Mouse (Mus musculus) midbrain, embryonic 15.5 days (tissue): ENCODE data around the gene Steap2. TPM values are rescaled to one million over a fixed set of nuclear protein-coding genes. Genes with fewer than 3 reads are reported as not detected.
A peak's percentile ranks its signal among the peaks of the same experiment; 100 is the strongest.
"Not testable (repeated sequence)": the region's sequence is repeated elsewhere in the genome, so short reads cannot be mapped to it uniquely, and the experiment has no call there.

Source experiments
- ATAC-seq: fragments of 200-750 bp; cut with Nextera tagmentation; replicated peaks from 2 replicates; pipeline ENCODE4 v1.8.0; 2017; ENCODE audit warnings: moderate TSS enrichment
- H3K27ac ChIP-seq: fragments of 300-500 bp; sonication (generic); 2 replicates; pipeline ENCODE4 v1.5.1; 2015; ENCODE audit warnings: mild to moderate bottlenecking, inconsistent platforms
- H3K27me3 ChIP-seq: fragments of 300-500 bp; sonication (generic); replicated peaks from 2 replicates; pipeline ENCODE4 v1.6.1; 2015; ENCODE audit warnings: inconsistent platforms
- H3K36me3 ChIP-seq: fragments of 300-500 bp; sonication (generic); replicated peaks from 2 replicates; pipeline ENCODE4 v1.6.1; 2015; ENCODE audit warnings: inconsistent platforms
- H3K4me1 ChIP-seq: fragments of 300-500 bp; sonication (generic); 2 replicates; pipeline ENCODE4 v1.6.1; 2015; ENCODE audit warnings: inconsistent platforms
- H3K4me2 ChIP-seq: fragments of 300-500 bp; sonication (generic); 2 replicates; pipeline ENCODE4 v1.6.1; 2015; ENCODE audit warnings: inconsistent platforms, mild to moderate bottlenecking, moderate library complexity
- H3K4me3 ChIP-seq: fragments of 300-500 bp; sonication (generic); 2 replicates; pipeline ENCODE4 v1.5.1; 2015; ENCODE audit warnings: mild to moderate bottlenecking, inconsistent platforms
- H3K9ac ChIP-seq: fragments of 300-500 bp; sonication (generic); 2 replicates; pipeline ENCODE4 v1.6.1; 2015; ENCODE audit warnings: mild to moderate bottlenecking, inconsistent platforms
- H3K9me3 ChIP-seq: fragments of 300-500 bp; sonication (generic); 2 replicates; pipeline ENCODE4 v1.6.1; 2016; ENCODE audit warnings: inconsistent platforms
- WGBS: fragments of 180-500 bp; shearing (Covaris S2); methylation state at CpG from one replicate; pipeline ENCODE4 v1.1.7; 2015; ENCODE audit warnings: mixed read lengths; 5-methylcytosine and 5-hydroxymethylcytosine counted together
- polyA plus RNA-seq: library from polyadenylated mRNA; unstranded; fragments of >200 nt; fragmentation: Nextera tagmentation; extraction: Ambion mirVana; gene quantifications from 2 replicates; pipeline ENCODE4 v1.2.1, GENCODE M21; 2015

Steap2 gene
- polyA plus RNA-seq, 1 experiment from 2014 or later = 5.7 TPM

GRCm38 (mm10) chr5:5693541-5693955 lies 830 bp downstream of the Steap2 start:
- H3K27me3 ChIP-seq = no peaks in the 10 kb centered on the region
- ATAC-seq = peak; percentile 76
- under 1% methylated on average over 28 of the region's 29 CpGs for WGBS
- H3K9me3 ChIP-seq = no peaks in the 10 kb centered on the region
- H3K36me3 ChIP-seq = no peaks in the 10 kb centered on the region
- H3K4me3 ChIP-seq = peak overlapping the region; percentile 88
- peak overlapping the region; percentile 74 for H3K4me2 ChIP-seq
- peak overlapping the region; percentile 47; the same call in 1 of the 2 replicates for H3K27ac ChIP-seq
- H3K4me1 ChIP-seq = peaks cover 13% of the 10 kb centered on the region
- peak overlapping the region; percentile 77 for H3K9ac ChIP-seq

GRCm38 (mm10) chr5:5692167-5692738 lies 2.1 kb downstream of the Steap2 start:
- 63% methylated on average over 4 of the region's 4 CpGs for WGBS
- Histone ChIP-seq H3K4me2 (no peak overlapping the region), H3K9ac (no peak overlapping the region), H3K36me3 (no peaks in the 10 kb centered on the region), H3K9me3 (no peaks in the 10 kb centered on the region), H3K4me3 (no peak overlapping the region), H3K27ac (no peak overlapping the region), H3K4me1 (peaks cover 13% of the 10 kb centered on the region), H3K27me3 (no peaks in the 10 kb centered on the region)
- ATAC-seq = no peak

DNA sequence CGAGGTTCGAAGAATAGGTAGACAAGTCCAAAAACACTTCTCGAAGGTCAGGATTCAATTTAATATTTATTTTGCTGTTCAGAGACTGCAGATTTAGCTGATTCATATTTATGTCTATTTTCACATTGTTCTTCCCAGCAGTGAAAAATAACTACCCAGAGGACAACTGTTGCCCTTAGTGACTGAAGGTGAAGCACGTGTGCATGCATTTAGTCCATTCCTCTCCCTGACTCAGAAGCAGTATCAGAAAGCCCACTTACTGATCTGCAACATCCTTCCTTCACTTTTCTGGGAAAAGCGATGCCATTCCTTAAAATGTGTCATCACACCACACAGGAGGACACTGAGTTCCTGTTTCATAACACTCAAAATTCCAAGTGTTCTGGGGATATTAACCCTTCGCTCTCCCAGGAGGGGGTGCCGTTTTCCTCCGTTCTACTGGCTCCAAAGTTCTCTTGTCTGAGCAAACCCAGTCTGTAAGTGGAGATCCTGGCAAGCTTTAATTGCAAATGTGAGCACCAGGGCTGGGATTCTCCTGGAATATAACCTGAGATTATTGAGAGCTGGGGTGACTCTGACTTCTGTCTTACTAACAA lies 5.3 kb downstream of the Steap2 start:
- ATAC-seq = no peak
- Histone ChIP-seq H3K36me3 (no peaks in the 10 kb centered on the region), H3K4me3 (no peak overlapping the region), H3K4me1 (peaks cover 9% of the 10 kb centered on the region), H3K9me3 (no peaks in the 10 kb centered on the region), H3K4me2 (no peak overlapping the region), H3K27me3 (no peaks in the 10 kb centered on the region), H3K9ac (no peak overlapping the region), H3K27ac (no peak overlapping the region)
- 83% methylated on average over 8 of the region's 8 CpGs for WGBS

- no peak overlapping the region for H3K27ac ChIP-seq
- H3K9ac ChIP-seq = no peak overlapping the region
- no peak for ATAC-seq
- peaks cover 6% of the 10 kb centered on the region for H3K4me1 ChIP-seq
- H3K4me2 ChIP-seq = no peak overlapping the region
- no peaks in the 10 kb centered on the region for H3K27me3 ChIP-seq
- H3K9me3 ChIP-seq = no peaks in the 10 kb centered on the region
- H3K36me3 ChIP-seq = no peaks in the 10 kb centered on the region
- 88% methylated on average over 6 of the region's 6 CpGs for WGBS
- H3K4me3 ChIP-seq = no peak overlapping the region
These were observed 6.2 kb downstream of the Steap2 start for GRCm38 (mm10) chr5:5688228-5688627.

DNA sequence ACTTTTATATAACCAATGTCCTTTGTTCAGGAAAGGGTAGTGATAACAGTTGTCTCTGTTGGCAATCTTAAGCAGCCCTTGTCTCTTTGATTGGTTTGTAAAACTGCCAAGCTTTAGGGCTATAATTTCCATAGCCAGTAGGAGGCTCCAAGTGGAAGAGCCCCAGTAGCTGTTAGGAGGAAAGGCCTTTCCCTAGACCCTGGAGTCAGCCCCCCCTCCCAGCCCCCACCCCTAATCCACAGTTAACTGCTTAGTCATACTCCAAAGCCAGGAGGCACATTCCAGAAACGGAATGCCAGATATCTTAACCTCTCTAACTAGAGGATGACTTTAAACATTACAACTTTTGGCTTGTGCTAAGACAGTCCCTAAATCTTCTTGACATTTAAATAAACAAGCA lies 7.4 kb downstream of the Steap2 start:
- 8% methylated on average over 1 of the region's 1 CpGs for WGBS
- Histone ChIP-seq H3K9me3 (no peaks in the 10 kb centered on the region), H3K4me3 (no peak overlapping the region), H3K27ac (no peak overlapping the region), H3K36me3 (no peaks in the 10 kb centered on the region), H3K9ac (no peak overlapping the region), H3K27me3 (no peaks in the 10 kb centered on the region), H3K4me1 (no peaks in the 10 kb centered on the region), H3K4me2 (no peak overlapping the region)
- ATAC-seq = no peak

GRCm38 (mm10) chr5:5684946-5685345 lies 9.4 kb downstream of the Steap2 start:
- not testable (repeated sequence) for H3K4me2 ChIP-seq, H3K4me3 ChIP-seq, ATAC-seq, H3K4me1 ChIP-seq, H3K36me3 ChIP-seq, H3K27me3 ChIP-seq, H3K9me3 ChIP-seq, H3K9ac ChIP-seq, H3K27ac ChIP-seq
- WGBS = 93% methylated on average over 2 of the region's 2 CpGs

DNA sequence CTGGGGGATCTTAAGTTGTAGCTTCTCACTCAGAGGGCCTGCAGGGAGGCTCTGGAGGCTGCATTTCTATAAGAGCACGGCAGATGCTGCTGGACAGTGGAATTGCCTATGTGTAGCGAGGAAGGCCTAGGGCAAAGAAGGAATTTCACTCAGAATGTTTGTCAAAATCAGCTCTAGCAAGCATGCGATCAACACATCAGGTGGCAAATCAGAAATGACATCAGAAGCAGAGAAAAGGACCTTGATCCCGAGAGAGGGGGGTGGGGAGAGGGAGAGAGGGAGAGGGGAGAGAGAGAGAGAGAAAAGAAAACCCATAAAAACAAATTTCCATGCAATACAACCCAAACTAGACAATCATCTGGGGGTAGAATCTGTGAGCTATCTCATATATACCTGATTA lies 11.1 kb downstream of the Steap2 start:
- no peak for ATAC-seq
- WGBS = 71% methylated on average over 4 of the region's 4 CpGs
- Histone ChIP-seq H3K9ac (no peak overlapping the region), H3K36me3 (no peaks in the 10 kb centered on the region), H3K9me3 (no peaks in the 10 kb centered on the region), H3K27me3 (no peaks in the 10 kb centered on the region), H3K27ac (no peak overlapping the region), H3K4me1 (no peaks in the 10 kb centered on the region), H3K4me3 (no peak overlapping the region), H3K4me2 (no peak overlapping the region)

DNA sequence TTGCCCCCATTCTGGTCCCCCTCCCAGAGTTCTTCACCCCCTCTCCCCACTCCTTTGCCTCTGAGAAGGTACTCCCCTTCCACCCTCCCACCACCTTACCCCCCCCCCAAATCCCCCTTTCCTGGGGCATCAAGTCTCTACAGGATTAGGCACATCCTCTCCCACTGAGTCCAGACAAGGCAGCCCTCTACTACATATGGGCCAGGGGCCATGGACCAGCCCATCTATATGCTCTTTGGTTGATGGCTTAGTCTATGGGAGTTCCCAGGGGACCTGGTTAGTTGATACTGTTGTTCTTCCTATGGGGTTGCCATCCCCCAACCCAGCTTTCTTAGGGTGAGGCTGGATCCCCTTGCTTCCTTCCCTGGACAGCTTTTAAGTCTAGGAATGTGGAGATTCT lies 14.9 kb downstream of the Steap2 start:
- H3K4me3 ChIP-seq = no peak overlapping the region
- H3K9ac ChIP-seq = no peak overlapping the region
- no peaks in the 10 kb centered on the region for H3K9me3 ChIP-seq
- H3K36me3 ChIP-seq = peaks cover 12% of the 10 kb centered on the region; the same call in 1 of the 2 replicates
- H3K4me1 ChIP-seq = no peaks in the 10 kb centered on the region
- no peaks in the 10 kb centered on the region for H3K27me3 ChIP-seq
- ATAC-seq = 0 out of 2 replicates have a peak, but pooled peaks have one; percentile 45
- H3K27ac ChIP-seq = no peak overlapping the region
- no peak overlapping the region for H3K4me2 ChIP-seq

GRCm38 (mm10) chr5:5676082-5676481 lies 18.3 kb downstream of the Steap2 start:
- Histone ChIP-seq H3K4me1 (no peaks in the 10 kb centered on the region), H3K27me3 (no peaks in the 10 kb centered on the region), H3K9ac (no peak overlapping the region), H3K4me3 (no peak overlapping the region), H3K36me3 (peaks cover 12% of the 10 kb centered on the region; the same call in 1 of the 2 replicates), H3K27ac (no peak overlapping the region), H3K4me2 (no peak overlapping the region), H3K9me3 (no peaks in the 10 kb centered on the region)
- ATAC-seq = no peak
- WGBS = 92% methylated on average over 3 of the region's 3 CpGs

GRCm38 (mm10) chr5:5668920-5669319 lies 25.5 kb downstream of the Steap2 start:
- 74% methylated on average over 7 of the region's 7 CpGs for WGBS
- H3K4me2 ChIP-seq = no peak overlapping the region
- no peak overlapping the region for H3K27ac ChIP-seq
- no peak overlapping the region for H3K9ac ChIP-seq
- ATAC-seq = no peak
- no peak overlapping the region for H3K4me3 ChIP-seq
- no peaks in the 10 kb centered on the region for H3K36me3 ChIP-seq
- H3K4me1 ChIP-seq = peaks cover 14% of the 10 kb centered on the region
- H3K9me3 ChIP-seq = no peaks in the 10 kb centered on the region
- H3K27me3 ChIP-seq = no peaks in the 10 kb centered on the region

GRCm38 (mm10) chr5:5664371-5664926 lies 29.9 kb downstream of the Steap2 start:
- H3K27me3 ChIP-seq = no peaks in the 10 kb centered on the region
- peak overlapping the region; percentile 62 for H3K9ac ChIP-seq
- ATAC-seq = peak; percentile 32; the same call in 1 of the 2 replicates
- H3K36me3 ChIP-seq = no peaks in the 10 kb centered on the region
- H3K27ac ChIP-seq = peak overlapping the region; percentile 83
- no peaks in the 10 kb centered on the region for H3K9me3 ChIP-seq
- peak overlapping the region; percentile 73 for H3K4me2 ChIP-seq
- WGBS = 48% methylated on average over 6 of the region's 6 CpGs
- H3K4me3 ChIP-seq = peak overlapping the region; percentile 69
- peaks cover 20% of the 10 kb centered on the region for H3K4me1 ChIP-seq

DNA sequence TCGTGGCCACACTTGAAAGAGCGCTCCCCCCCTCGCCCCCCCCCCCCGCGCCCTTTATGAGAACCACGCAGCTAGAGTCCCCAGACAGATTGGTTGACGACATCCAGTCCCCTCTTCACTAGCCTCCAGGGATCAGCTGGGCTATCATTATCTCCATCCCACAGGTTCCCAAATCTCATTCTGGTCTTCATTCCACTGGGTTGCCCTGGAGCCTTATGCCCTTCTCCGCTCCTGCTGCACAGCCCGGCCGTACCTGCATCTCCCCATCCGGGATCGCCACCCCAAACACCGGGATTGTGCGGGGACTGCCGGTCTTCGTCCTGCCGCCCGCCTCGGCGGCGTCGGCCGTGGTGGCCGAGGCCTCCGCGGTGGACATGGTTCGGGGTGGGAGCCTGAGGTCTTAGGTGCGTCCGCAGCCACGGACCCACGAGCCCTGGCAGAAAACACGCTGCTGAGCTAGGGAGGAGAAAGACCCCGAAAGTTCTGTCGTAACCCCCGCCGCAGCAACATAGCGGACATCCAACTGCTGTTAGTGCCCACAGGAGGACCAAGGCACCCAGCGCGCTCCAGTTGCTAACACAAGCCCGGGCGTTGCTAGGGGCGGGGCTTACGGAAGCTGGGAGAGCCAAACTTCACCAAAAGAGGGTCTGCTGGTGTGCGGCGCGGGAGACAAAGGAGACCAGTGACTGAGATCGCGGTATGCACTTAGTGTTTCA lies 30.6 kb downstream of the Steap2 start, which contains the start of gene Cfap69:
TSS of gene Cfap69 (minus strand) at position 585 of the 716 bp plus-strand sequence.
- Histone ChIP-seq H3K27ac (peak within 1 kb of the TSS; percentile 83), H3K9me3 (no peaks in the 10 kb centered on the region), H3K36me3 (no peaks in the 10 kb centered on the region), H3K4me1 (peaks cover 20% of the 10 kb centered on the region), H3K4me3 (peak within 1 kb of the TSS; percentile 69), H3K4me2 (peak within 1 kb of the TSS; percentile 73), H3K9ac (peak within 1 kb of the TSS; percentile 62), H3K27me3 (no peaks in the 10 kb centered on the region)
- peak; percentile 99 for ATAC-seq
- WGBS = under 1% methylated on average over 48 of the region's 48 CpGs
